In genomic region chr7:18926911-18927310, GRCm38 (mm10) we compare ENCODE assay signal across 8 mouse cellular contexts. TPM values are rescaled to one million over a fixed set of nuclear protein-coding genes. Genes with fewer than 3 reads are reported as not detected.
DNase-seq lines count a peak whose midpoint lies in the region; ATAC-seq and TF ChIP-seq lines count a peak whose summit lies in the region.

No protein-coding gene starts in this region.

- no peak for TF ChIP-seq EP300 in stomach, postnatal 0 days (optimal IDR thresholded peaks at IDR 0.05)

- H3K4me2 ChIP-seq in neural tube, embryonic 11.5 days (ENCODE audit: low read depth), result peak overlapping the region; percentile 72
- H3K4me2 ChIP-seq in liver, embryonic 11.5 days, result peak overlapping the region; percentile 79; the same call in 1 of the 2 replicates
- H3K4me2 ChIP-seq in stomach, postnatal 0 days (replicated peaks; ENCODE audit: low read depth), result peak overlapping the region; percentile 68

- peak; percentile 5 for DNase-seq in embryo, embryonic 11 days
- DNase-seq in embryo, embryonic 10.5 days (ENCODE audit: low spot score), result no peak
- DNase-seq in neural tube, embryonic 11.5 days (ENCODE audit: low spot score), result no peak
- no peak for DNase-seq in neural tube, embryonic 10.5 days (ENCODE audit: extremely low spot score, low spot score)
- no peak for DNase-seq in liver, embryonic 11.5 days (ENCODE audit: low spot score)
- no peak for DNase-seq in stomach, postnatal 0 days (ENCODE audit: low spot score)
- DNase-seq in cerebellum, postnatal 25 days, result no peak
- no peak for DNase-seq in layer of hippocampus, adult 9-10 months (ENCODE audit: low spot score)

- peaks cover 28% of the 10 kb centered on the region for H3K4me1 ChIP-seq in neural tube, embryonic 11.5 days (ENCODE audit: control insufficient read depth, insufficient read depth, low read length)
- peaks cover 3% of the 10 kb centered on the region; the same call in 1 of the 2 replicates for H3K4me1 ChIP-seq in liver, embryonic 11.5 days (replicated peaks; ENCODE audit: control insufficient read depth, insufficient read depth, low read length)
- H3K4me1 ChIP-seq in stomach, postnatal 0 days (replicated peaks; ENCODE audit: control insufficient read depth, insufficient read depth), result 0 out of 2 replicates have a peak, but pooled peaks cover 2% of the 10 kb centered on the region

- TF ChIP-seq CTCF in stomach, postnatal 0 days (IDR thresholded peaks at IDR 0.05; ENCODE audit: low read depth), result no peak

- no peaks in the 10 kb centered on the region for H3K9me3 ChIP-seq in neural tube, embryonic 11.5 days (ENCODE audit: control insufficient read depth, low read length)
- H3K9me3 ChIP-seq in liver, embryonic 11.5 days (ENCODE audit: control insufficient read depth, low read length), result no peaks in the 10 kb centered on the region
- H3K9me3 ChIP-seq in stomach, postnatal 0 days (ENCODE audit: control insufficient read depth, low read length), result no peaks in the 10 kb centered on the region

- H3K27ac ChIP-seq in neural tube, embryonic 11.5 days (ENCODE audit: low read depth, low read length), result no peak overlapping the region
- no peak overlapping the region for H3K27ac ChIP-seq in liver, embryonic 11.5 days (ENCODE audit: low read depth, low read length)
- no peak overlapping the region for H3K27ac ChIP-seq in stomach, postnatal 0 days (replicated peaks)

- peak overlapping the region; percentile 96 for H3K9ac ChIP-seq in neural tube, embryonic 11.5 days (ENCODE audit: low read length)
- H3K9ac ChIP-seq in liver, embryonic 11.5 days (ENCODE audit: low read depth, low read length), result no peak overlapping the region
- H3K9ac ChIP-seq in stomach, postnatal 0 days (ENCODE audit: low read length), result no peak overlapping the region

- no peak for ATAC-seq in neural tube, embryonic 11.5 days (ENCODE audit: insufficient read depth, low FRiP score, low TSS enrichment)
- 0 out of 2 replicates have a peak, but pooled peaks have one; percentile 7 for ATAC-seq in liver, embryonic 11.5 days (replicated peaks; ENCODE audit: low FRiP score)
- ATAC-seq in stomach, postnatal 0 days (ENCODE audit: low FRiP score, low TSS enrichment), result 0 out of 2 replicates have a peak, but pooled peaks have one; percentile 3

- WGBS in neural tube, embryonic 11.5 days, result 53% methylated on average over 6 of the region's 6 CpGs
- 56% methylated on average over 6 of the region's 6 CpGs for WGBS in liver, embryonic 11.5 days
- 40% methylated on average over 6 of the region's 6 CpGs for WGBS in stomach, postnatal 0 days

- peak overlapping the region; percentile 95 for H3K4me3 ChIP-seq in neural tube, embryonic 11.5 days (ENCODE audit: low read depth, low read length)
- no peak overlapping the region for H3K4me3 ChIP-seq in liver, embryonic 11.5 days (ENCODE audit: low read depth, low read length)
- peak overlapping the region; percentile 45; the same call in 1 of the 2 replicates for H3K4me3 ChIP-seq in stomach, postnatal 0 days (ENCODE audit: low read depth, low read length)

- no peaks in the 10 kb centered on the region for H3K27me3 ChIP-seq in neural tube, embryonic 11.5 days (ENCODE audit: control insufficient read depth, insufficient read depth, low read length)
- H3K27me3 ChIP-seq in liver, embryonic 11.5 days (replicated peaks; ENCODE audit: control insufficient read depth, insufficient read depth, low read length), result peaks cover 62% of the 10 kb centered on the region
- H3K27me3 ChIP-seq in stomach, postnatal 0 days (ENCODE audit: control insufficient read depth, insufficient read depth, low read length), result 0 out of 2 replicates have a peak, but pooled peaks cover 2% of the 10 kb centered on the region

- H3K36me3 ChIP-seq in neural tube, embryonic 11.5 days (ENCODE audit: control insufficient read depth, insufficient read depth, low read length), result no peaks in the 10 kb centered on the region
- no peaks in the 10 kb centered on the region for H3K36me3 ChIP-seq in liver, embryonic 11.5 days (ENCODE audit: control insufficient read depth, insufficient read depth, low read length)
- H3K36me3 ChIP-seq in stomach, postnatal 0 days (ENCODE audit: control insufficient read depth, insufficient read depth, low read length), result no peaks in the 10 kb centered on the region

RNA-seq across cellular contexts. Expression of gene Nova2, which starts 1.2 kb away (rescaled TPM):
- 8.2 and 10.0 TPM in 2 replicates for polyA plus RNA-seq in neural tube, embryonic 11.5 days (2014; fragmentation: Nextera tagmentation; extraction: Ambion mirVana)
- 0.22 and 0.41 TPM in 2 replicates for polyA plus RNA-seq in liver, embryonic 11.5 days (2014; fragmentation: Nextera tagmentation; extraction: Ambion mirVana)
- polyA plus RNA-seq in stomach, postnatal 0 days (2015; fragmentation: Nextera tagmentation; extraction: Ambion mirVana), result 0.18 and 0.22 TPM in 2 replicates

RNA-seq across cellular contexts. Expression of gene Ccdc61, which starts 16.7 kb away (rescaled TPM):
- polyA plus RNA-seq in neural tube, embryonic 11.5 days (2014; fragmentation: Nextera tagmentation; extraction: Ambion mirVana), result 25.5 and 26.2 TPM in 2 replicates
- polyA plus RNA-seq in liver, embryonic 11.5 days (2014; fragmentation: Nextera tagmentation; extraction: Ambion mirVana), result 20.8 and 21.1 TPM in 2 replicates
- 15.4 and 19.1 TPM in 2 replicates for polyA plus RNA-seq in stomach, postnatal 0 days (2015; fragmentation: Nextera tagmentation; extraction: Ambion mirVana)

RNA-seq across cellular contexts. Expression of gene Pglyrp1, which starts 55.8 kb away (rescaled TPM):
- 1.4 and 2.1 TPM in 2 replicates for polyA plus RNA-seq in neural tube, embryonic 11.5 days (2014; fragmentation: Nextera tagmentation; extraction: Ambion mirVana)
- polyA plus RNA-seq in liver, embryonic 11.5 days (2014; fragmentation: Nextera tagmentation; extraction: Ambion mirVana), result 7.9 TPM in 2 replicates
- 103 and 110 TPM in 2 replicates for polyA plus RNA-seq in stomach, postnatal 0 days (2015; fragmentation: Nextera tagmentation; extraction: Ambion mirVana)

Comparison
In these comparisons a context has a peak if more than half of its experiments do, and no peak if none do; other contexts are left out.
1. RNA of gene Pglyrp1, which starts 55.8 kb away (polyA plus RNA-seq): 103 to 110 TPM in stomach, postnatal 0 days; 7.9 TPM in liver, embryonic 11.5 days and 1.4 to 2.1 TPM in neural tube, embryonic 11.5 days; every median in the first group is over 10 times any median in the second.
2. Peak in every context shown above with its lines, with median percentiles within 50 percentile points of each other: H3K4me2 ChIP-seq.